Mouse (Mus musculus): ENCODE measurements at regions not wholly inside any gene's neighbourhood (a gene's known extent, or its start where the extent isn't known, plus 50 kb on each side); places are given as distances from the start of the nearest gene placed in this dataset.

DNA sequence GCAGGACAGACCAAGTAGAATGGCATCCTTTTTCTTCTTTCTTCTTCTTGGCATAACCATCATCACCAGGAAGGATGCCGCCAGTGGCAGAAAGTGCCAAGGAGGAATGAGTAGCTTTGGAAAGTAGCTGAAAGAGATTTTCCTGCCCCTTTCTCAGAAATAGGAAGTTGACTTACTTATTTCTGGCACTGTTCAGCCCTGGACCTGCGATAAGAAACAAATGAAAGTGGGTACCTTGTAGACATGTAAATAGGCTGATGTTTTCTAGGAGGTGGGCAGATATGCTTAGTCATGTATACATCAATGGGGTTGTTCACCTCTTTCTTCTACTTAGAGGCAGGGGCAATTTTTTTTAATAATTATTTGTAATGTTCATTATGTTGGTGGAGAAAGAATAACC is 145.3 kb upstream of the Tmem164 start:
- 0 out of 2 replicates have a peak, but pooled peaks have one; percentile 43 for ATAC-seq (replicated peaks; ENCODE audit: low FRiP score, low TSS enrichment, poor library complexity, severe bottlenecking)

DNA sequence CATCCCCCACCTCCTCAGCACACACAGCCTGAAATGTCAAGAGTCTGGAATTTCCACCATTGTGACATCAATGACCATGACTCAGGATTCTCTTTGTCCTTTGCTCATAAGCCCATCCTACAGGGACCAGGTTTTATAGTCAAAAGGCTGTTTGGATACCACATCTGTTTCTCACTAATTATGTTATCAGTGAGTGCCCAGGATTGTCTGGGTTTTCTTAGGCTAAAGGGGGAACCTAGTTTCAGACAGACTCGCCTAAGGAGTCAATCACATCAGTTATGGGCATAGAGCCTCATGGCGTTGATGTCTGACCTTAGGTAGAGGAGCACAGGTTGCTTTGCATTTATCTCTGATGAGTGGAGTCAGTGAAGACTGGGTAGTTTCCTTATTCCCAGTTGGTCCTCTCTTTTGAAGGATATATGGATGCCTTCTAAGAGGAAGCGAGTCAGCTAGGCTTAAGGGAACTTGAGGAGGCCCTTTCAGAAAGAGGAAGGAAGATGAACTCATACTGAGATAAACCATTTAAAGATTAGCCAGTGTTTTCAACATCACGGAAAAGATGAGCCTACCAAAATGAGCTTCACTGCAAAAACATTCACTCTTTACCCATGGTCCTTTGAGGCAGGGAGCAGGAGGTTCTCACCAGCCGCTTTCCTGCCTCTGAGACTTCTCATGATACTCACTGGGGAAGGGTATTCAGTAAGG is 143.8 kb upstream of the Tmem164 start:
- ATAC-seq (replicated peaks; ENCODE audit: low FRiP score, low TSS enrichment, poor library complexity, severe bottlenecking), result peak; percentile 32; the same call in 1 of the 2 replicates

DNA sequence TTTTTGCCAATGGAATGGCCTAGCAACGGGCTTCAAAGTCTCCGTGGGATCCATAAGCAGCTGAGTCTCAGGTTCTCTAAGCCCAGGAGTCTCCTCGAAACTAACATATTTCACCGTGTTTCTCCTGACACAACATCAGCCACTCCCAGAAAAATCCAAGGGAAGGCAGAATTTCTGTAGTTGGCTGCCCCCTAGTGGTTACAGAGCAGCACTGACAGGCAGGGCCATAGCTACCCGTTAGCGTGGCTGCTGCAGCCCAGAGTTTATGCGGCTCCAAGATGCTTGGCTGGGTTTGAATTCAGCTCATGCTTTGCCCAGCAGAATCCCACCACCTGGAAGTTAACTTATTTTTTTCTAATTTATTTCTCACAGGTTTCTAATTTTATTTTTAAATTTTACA is 140.9 kb upstream of the Tmem164 start:
- peak; percentile 70 for ATAC-seq (replicated peaks; ENCODE audit: low FRiP score, low TSS enrichment, poor library complexity, severe bottlenecking)

DNA sequence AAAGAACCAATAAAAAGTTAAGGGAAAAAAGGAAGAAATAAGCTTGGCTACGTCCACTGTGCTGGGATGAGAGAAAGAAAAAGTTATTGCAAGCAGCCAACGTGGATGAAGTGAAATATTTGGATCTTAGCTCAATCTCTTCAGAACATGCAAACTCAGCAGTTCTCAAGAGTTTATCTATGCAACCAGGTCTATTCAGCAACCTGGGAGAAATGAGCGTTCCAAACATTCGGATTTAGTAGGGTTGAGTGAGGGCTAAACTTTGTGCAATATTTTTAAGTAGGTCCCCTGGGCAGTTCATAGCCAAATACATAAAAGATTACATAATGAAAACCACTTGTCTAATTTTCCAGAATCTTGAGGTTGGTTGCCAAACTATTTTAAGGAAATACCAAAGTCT is 129.0 kb upstream of the Tmem164 start:
- ATAC-seq (replicated peaks; ENCODE audit: low FRiP score, low TSS enrichment, poor library complexity, severe bottlenecking), result no peak

DNA sequence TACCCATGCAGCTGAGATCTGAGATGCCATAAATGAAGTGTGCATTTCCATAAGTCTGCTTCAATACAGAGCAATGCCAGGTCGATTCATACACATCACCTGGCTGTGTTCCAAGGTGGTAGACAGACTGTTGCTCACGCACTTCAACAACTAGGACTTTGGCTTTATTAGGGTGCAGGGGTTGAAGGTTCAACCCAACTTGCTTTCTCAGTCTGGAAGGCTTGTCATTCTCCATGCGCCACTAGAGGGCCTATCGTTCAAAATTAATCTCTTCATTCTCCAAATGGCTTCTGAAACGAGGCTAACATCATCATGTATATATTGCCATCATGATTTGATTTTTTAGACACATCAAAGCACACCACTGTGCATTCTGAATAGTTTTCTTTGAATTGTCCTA is 127.0 kb upstream of the Tmem164 start:
- peak; percentile 63 for ATAC-seq (replicated peaks; ENCODE audit: low FRiP score, low TSS enrichment, poor library complexity, severe bottlenecking)

DNA sequence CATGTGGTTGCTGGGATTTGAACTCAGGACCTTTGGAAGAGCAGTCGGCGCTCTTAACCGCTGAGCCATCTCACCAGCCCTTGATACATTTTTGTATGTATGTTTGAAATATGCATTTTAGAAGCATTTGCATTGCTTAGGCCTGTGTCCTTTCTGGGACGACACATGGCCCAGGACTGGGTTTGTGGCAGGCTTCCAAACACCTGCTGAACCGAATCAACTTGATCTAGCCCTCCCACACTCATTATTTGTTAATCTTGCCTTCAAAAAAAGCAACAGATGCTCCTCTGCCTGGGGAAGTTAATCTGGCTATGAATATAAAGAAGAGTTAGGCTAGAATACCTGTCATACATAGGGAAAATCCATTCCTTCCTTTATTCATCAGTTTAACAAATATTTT is 123.7 kb upstream of the Tmem164 start:
- peak; percentile 61 for ATAC-seq (replicated peaks; ENCODE audit: low FRiP score, low TSS enrichment, poor library complexity, severe bottlenecking)

DNA sequence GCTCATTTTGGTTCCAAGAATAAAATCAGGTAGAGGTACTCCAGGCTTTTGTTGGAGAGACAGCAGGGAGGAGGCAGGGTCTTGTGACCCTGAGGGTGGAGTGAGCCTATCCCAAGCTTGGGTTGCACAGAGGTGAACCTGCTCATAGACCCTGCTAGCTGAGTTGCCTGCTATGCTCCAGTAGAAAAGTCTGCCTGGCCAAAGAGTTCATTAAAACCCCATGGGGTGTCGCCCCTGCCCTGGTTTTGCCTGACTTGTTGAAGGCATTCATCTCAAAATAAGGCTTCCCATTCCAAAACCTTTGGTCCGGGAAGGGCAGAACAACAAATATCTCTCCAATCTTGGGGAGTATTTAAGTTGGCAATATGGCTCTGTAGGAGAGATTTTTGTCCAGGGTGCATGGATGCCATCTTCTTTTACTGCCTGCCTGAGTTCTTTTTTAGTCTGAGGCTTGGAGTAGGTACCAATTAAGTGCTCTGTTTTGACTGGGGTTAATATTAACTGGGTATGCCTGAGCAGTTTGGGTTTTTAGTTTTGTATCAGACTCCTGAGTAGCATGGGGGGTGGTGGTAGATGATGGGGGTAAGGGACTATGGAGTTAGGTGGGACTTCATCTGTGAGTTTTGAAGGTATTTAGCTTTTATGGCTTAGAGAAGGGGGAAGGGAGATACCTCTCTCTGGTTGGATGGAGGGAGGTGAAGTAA is 120.8 kb upstream of the Tmem164 start:
- ATAC-seq (replicated peaks; ENCODE audit: low FRiP score, low TSS enrichment, poor library complexity, severe bottlenecking), result no peak

DNA sequence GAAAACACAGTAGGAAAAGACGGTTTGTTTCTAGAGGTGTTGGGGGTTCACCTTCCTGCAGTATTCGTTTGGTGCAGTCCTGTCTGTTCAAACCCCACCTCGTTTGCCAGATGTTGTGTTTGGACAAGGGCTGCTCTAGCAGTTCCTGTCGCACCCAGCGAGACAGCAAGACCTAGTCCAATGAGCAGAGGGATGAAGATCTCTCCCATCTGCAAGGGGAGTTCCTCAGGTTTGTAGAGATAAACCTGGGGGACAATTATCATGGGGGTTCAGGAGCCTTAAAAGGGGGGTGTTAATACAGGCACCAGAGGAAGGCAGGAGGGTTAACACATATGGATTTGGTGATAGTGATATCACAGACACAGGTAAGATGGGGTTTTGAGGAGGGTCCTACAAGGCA is 119.4 kb upstream of the Tmem164 start:
- ATAC-seq (replicated peaks; ENCODE audit: low FRiP score, low TSS enrichment, poor library complexity, severe bottlenecking), result peak; percentile 70

DNA sequence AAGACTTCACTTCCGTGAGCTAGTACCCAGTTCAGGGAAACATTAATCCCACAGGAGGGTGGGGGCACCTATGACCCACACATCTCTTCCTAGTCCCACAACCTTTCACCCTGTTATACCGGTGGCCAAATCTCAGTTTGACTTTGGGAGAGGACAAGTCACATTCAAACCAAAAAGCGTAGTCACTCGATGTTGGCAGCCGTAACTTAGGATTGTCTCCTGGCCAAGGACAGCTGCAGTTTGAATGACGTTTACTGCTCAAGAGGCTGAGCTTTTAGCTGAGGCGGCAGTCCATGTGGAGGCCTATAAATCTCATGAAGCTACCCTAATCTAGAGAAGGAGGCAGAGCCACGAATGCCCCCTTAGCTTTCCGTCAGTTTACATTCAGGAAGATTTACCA is 117.0 kb upstream of the Tmem164 start:
- ATAC-seq (replicated peaks; ENCODE audit: low FRiP score, low TSS enrichment, poor library complexity, severe bottlenecking), result no peak

DNA sequence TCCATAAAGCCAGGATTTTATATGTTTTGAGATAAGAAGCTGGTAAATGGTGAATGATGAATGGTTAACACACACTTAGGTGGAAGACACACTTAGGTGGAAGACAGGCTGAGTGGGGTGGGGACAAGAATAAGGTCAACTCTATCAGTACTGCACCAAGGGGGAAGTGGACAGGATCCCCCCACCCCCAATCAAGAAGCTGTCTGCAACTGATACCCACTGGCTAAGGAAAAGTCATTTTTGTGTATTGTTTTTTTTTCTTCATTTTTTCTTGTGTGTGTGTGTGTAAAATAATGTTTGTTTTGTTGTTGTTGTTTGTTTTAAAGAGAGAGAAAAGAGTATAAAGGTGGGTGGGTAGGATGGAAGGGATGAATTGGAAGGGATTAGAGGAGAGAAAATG is 109.4 kb upstream of the Tmem164 start:
- no peak for ATAC-seq (replicated peaks; ENCODE audit: low FRiP score, low TSS enrichment, poor library complexity, severe bottlenecking)

DNA sequence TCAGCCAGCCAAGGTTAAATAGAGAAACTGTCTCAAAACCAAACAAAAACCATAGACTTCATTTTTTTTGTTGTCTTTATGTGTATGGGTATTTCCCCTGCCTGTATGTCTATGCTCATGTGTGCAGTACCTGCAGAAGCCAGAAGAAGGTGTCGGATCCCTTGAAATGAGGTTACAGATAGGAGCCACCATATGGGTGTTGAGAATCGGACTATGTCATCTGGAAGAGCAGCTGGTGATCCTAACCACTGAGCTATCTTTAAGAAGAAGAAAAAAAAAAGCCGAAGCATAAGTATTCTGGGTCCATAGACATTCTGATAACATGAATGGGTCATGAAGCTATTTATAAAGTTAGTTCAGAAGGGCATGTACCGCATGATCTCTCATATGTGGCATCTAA is 107.2 kb upstream of the Tmem164 start:
- no peak for ATAC-seq (replicated peaks; ENCODE audit: low FRiP score, low TSS enrichment, poor library complexity, severe bottlenecking)

DNA sequence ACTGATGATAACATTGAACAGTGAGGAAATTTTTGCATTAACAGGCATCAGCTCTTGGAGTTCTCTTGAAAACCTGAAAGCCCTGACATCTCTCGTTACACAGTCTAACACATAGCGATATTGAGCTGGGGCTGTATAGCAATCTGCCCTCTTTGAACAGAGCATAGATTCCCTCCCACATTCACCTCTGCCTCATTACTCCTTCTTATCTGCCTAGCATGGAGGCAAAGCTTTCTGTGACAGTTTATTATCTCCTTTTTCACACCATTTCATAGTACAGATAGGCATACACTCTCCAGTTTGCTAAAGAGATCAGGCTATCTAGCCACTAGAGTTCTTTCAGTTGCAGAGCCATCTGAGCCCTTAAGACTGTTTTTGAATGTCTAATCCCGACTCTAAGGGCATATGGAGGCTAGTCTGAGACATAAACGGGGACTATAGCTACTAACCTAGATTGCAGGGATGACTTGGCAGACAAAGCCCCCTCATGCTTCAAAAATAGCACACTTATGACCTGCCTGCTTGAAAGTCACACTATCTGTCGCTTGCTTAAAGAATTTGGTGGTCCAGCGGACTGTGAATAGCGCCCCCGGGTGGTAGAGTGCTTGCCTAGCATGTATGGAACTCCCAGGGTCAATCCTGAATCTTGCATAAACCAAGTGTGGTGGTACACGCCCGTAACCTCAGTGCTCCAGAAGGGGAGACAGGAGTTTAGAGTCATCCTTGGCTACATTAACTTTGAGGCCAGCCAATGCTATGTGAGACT is 106.1 kb upstream of the Tmem164 start:
- ATAC-seq (replicated peaks; ENCODE audit: low FRiP score, low TSS enrichment, poor library complexity, severe bottlenecking), result peak; percentile 84

DNA sequence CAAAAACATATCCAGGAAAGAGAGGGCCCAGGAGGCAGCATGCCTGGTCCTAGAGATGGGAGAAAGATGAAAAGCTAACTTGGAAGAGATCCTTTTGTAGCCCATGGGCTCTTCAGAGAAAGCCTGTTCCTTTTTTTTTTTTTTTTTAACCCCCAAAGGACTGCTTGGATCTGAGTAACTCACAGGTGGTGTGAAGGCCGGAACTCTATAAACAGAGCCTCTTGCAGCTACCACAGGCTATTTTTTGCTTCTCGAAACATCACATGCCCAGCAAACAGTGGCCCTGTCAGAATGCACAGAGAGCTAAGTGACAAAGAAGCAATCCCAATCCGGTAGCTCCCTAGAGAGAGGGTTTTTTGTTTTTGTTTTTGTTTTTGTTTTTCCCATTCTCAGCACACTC is 105.1 kb upstream of the Tmem164 start:
- ATAC-seq (replicated peaks; ENCODE audit: low FRiP score, low TSS enrichment, poor library complexity, severe bottlenecking), result no peak

DNA sequence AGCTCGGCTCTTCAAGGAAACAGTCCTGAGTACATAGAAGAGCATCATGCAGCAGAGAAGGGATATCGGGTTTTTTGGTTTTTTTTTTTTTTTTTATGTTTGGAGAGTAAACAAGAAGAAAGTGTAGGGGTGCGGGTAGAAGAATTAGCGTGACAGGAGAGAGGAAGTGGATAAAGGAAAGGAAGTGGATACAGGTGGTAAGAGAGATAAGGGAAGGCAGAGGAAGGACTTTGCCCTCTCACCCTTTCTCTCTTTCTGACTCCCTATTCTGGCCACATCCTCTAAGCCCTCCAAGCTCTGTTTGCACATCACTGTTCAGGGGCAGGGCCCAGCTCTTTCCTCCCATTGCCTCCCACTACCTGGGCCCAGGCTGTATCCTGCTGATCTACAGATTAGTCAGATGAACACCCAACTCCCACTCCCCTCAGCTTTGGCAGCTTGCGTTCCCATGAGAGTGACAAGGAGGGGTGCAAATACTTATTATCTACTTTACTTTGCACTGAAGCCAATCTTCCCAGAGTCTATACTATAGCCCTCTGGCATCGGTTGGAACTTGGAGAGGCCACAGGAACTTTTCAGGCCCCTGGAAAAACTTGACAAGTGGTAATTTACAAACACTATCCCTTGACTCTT is 103.6 kb upstream of the Tmem164 start:
- peak; percentile 71 for ATAC-seq (replicated peaks; ENCODE audit: low FRiP score, low TSS enrichment, poor library complexity, severe bottlenecking)

DNA sequence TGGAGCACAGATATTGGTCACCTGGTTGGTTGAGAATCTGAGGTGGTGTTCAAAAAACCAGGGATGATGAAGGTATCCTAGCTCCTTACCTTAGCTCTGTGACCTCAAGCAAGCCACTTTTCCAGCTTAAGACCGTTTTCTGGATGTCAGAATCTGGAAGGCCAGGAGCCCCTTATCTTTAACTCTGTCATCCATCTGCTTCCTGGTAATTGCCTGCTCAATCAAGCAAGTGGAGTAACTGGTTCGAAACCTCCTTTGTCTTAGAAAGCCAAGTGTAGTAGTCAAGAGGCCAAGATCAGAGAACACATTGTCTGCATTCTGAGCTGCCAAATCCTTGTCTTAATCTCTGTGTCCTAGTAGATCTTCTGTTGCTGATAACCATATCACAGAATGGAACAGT is 95.9 kb upstream of the Tmem164 start:
- ATAC-seq (replicated peaks; ENCODE audit: low FRiP score, low TSS enrichment, poor library complexity, severe bottlenecking), result no peak

DNA sequence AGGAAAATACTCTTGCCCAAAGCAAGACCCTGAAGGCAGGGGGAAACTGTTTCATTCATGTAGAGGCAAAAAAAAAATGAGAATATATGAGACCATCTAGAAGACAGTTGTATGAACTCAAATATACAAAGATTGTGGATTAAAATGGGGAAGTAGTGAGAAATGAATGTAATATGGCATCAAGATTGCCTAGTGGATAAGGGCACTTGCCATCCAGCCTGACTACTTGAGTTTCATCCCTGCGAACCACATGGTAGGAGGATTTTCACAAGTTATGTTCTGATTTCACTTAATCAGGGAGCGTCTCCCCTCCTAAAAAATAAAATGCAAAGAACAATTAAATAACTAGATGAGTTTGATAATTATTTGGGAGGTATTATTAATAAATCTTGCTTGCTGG is 81.8 kb upstream of the Tmem164 start:
- no peak for ATAC-seq (replicated peaks; ENCODE audit: low FRiP score, low TSS enrichment, poor library complexity, severe bottlenecking)

DNA sequence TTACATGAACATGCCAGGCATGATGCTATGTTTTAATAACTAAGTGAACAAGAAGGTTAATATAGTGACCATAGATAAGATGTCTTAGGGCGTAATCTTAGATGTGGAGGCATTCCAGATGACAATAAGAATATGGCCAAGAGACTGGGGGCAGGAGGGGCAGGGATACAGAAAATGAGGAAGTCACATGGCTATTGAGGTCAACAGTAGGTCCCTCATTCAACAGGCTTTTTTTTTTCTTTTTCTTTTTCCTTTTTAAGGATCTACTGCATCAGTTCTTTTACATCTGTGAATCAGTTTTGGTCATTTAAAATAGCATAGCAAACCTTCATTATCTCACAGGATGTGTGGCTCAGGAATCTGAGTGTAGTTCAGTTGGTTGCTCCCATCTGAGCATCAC is 80.4 kb upstream of the Tmem164 start:
- no peak for ATAC-seq (replicated peaks; ENCODE audit: low FRiP score, low TSS enrichment, poor library complexity, severe bottlenecking)

DNA sequence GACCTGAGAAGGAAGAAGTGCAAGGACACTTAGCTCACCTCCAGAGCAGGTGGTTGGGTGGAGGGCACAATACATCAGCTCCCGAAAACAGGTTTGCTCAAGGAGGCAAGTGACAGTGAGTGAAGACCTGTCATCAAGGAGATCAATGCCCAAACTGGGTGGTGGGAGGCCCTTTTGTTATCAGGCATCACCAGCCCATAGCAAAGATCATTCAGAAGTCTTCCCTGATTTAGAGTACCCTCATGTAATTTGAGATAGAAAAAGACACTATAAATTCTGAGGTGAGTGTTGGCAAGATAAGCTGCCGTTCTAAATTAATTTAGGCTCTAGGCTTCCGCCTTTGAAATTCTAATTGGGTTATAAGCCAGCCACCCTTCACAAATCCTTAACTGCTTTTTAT is 76.1 kb upstream of the Tmem164 start:
- ATAC-seq (replicated peaks; ENCODE audit: low FRiP score, low TSS enrichment, poor library complexity, severe bottlenecking), result no peak

DNA sequence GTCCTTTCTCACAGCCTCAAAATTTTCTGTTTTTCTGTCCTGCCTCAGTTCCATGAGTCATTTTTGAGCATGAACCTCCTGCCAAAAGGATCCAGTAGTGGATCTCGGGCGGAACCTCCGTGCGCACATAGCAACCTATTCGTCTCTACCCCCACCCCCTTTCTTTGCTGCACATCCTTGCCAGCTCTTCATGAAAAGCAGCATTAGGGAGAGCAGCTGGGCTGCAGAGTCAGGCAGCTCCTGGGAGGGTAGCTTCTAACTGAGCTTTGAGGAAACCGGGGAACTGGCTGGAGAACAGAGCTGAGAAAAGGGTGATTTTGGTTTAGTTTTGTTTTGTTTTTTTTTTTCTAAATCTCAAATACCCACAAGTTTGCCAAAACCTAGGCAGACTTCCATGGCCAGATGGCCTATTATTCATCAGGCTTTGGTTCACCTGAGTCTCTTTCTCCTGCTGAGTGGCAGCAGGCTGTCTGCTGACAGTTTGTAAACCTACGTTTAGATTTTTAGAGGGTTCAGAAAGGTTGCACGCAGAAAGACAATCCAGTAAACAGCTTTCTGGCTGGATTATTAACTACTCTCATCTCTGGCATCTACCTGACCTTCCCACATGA is 74.5 kb upstream of the Tmem164 start:
- no peak for ATAC-seq (replicated peaks; ENCODE audit: low FRiP score, low TSS enrichment, poor library complexity, severe bottlenecking)

Measured in megakaryocyte-erythroid progenitor cell, adult 5-6 weeks (primary cell).